Mouse (Mus musculus) bone marrow macrophage, adult 2 months (primary cell): ENCODE measurements around the gene Gm12184.

Experiments
- CTCF ChIP-seq: IDR thresholded peaks from 2 replicates; pipeline ENCODE4 v1.5.1; 2012; ENCODE audit warnings: low read depth, mild to moderate bottlenecking, low read length, moderate library complexity
- POLR2A ChIP-seq: IDR thresholded peaks from 2 replicates; pipeline ENCODE4 v1.6.1; 2012; ENCODE audit warnings: mild to moderate bottlenecking, low read depth, low read length, borderline replicate concordance

DNA sequence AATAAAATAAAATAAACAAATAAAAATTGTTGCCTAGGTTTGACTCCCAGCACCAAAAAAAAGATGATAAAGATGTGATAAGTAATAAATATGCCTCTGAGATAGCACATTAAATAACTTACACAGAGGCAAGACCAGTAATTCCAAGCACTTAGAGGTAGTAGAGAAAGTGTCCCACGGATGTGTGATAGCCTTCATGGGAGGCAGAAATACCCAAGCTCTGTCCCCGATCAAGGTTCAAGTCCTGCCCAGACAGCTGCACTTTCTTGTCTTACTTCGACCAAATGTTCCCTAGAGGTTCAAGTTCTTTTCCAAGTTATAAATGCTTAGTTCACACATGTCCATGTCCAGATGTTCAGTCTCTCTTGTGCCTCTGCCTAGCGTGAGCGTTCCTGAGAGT lies 37.2 kb downstream of the Gm12184 start:
- TF ChIP-seq CTCF (no peak), POLR2A (no peak)
